8 mouse cellular contexts compared by ENCODE assay signal in genomic region chr8:46617690-46618620, GRCm38 (mm10). TPM values are rescaled to one million over a fixed set of nuclear protein-coding genes. Genes with fewer than 3 reads are reported as not detected.
A peak's percentile ranks its signal among the peaks of the same experiment; 100 is the strongest.
DNase-seq lines count a peak whose midpoint lies in the region; ATAC-seq lines count a peak whose summit lies in the region.

No protein-coding gene starts in this region.

- H3K9ac ChIP-seq in heart, embryonic 14.5 days (ENCODE audit: low read length): peak overlapping the region; percentile 93
- H3K9ac ChIP-seq in forebrain, embryonic 14.5 days (ENCODE audit: low read length): peak overlapping the region; percentile 98
- peak overlapping the region; percentile 90 for H3K9ac ChIP-seq in limb, embryonic 13.5 days
- peak overlapping the region; percentile 94 for H3K9ac ChIP-seq in midbrain, embryonic 14.5 days (replicated peaks; ENCODE audit: low read length)

- peak overlapping the region; percentile 88 to 96 for H3K4me3 ChIP-seq in heart, embryonic 14.5 days (ENCODE audit: control insufficient read depth in 1 of 2, insufficient read depth in 1 of 2, low read depth in 1 of 2, low read length in 2 of 2)
- peak overlapping the region; percentile 79 for H3K4me3 ChIP-seq in forebrain, embryonic 14.5 days (ENCODE audit: low read depth, low read length)
- H3K4me3 ChIP-seq in limb, embryonic 13.5 days: peak overlapping the region; percentile 82
- H3K4me3 ChIP-seq in midbrain, embryonic 14.5 days (replicated peaks; ENCODE audit: low read depth, low read length): peak overlapping the region; percentile 84

- WGBS in heart, embryonic 14.5 days: under 1% methylated on average over 38 of the region's 38 CpGs
- WGBS in forebrain, embryonic 14.5 days: under 1% methylated on average over 38 of the region's 38 CpGs
- under 1% methylated on average over 38 of the region's 38 CpGs for WGBS in limb, embryonic 13.5 days
- under 1% methylated on average over 38 of the region's 38 CpGs for WGBS in midbrain, embryonic 14.5 days

- no peaks in the 10 kb centered on the region for H3K9me3 ChIP-seq in heart, embryonic 14.5 days (ENCODE audit: control insufficient read depth, low read length)
- no peaks in the 10 kb centered on the region for H3K9me3 ChIP-seq in forebrain, embryonic 14.5 days (replicated peaks; ENCODE audit: control insufficient read depth, low read length)
- H3K9me3 ChIP-seq in limb, embryonic 13.5 days: no peaks in the 10 kb centered on the region
- H3K9me3 ChIP-seq in midbrain, embryonic 14.5 days (ENCODE audit: control insufficient read depth, low read length): no peaks in the 10 kb centered on the region

- peak overlapping the region; percentile 88 for H3K4me2 ChIP-seq in heart, embryonic 14.5 days (ENCODE audit: low read length)
- H3K4me2 ChIP-seq in forebrain, embryonic 14.5 days (ENCODE audit: low read length): peak overlapping the region; percentile 96
- H3K4me2 ChIP-seq in limb, embryonic 13.5 days (replicated peaks): peak overlapping the region; percentile 94
- H3K4me2 ChIP-seq in midbrain, embryonic 14.5 days (ENCODE audit: low read length): peak overlapping the region; percentile 78

- peaks cover 4 to 9% of the 10 kb centered on the region in 2 experiments; a peak in 3 of 4 replicates for H3K4me1 ChIP-seq in heart, embryonic 14.5 days (ENCODE audit: control insufficient read depth in 2 of 2, insufficient read depth in 2 of 2, low read length in 2 of 2)
- H3K4me1 ChIP-seq in forebrain, embryonic 14.5 days (ENCODE audit: control insufficient read depth, insufficient read depth, low read length): peaks cover 12% of the 10 kb centered on the region
- peaks cover 37% of the 10 kb centered on the region for H3K4me1 ChIP-seq in limb, embryonic 13.5 days
- peaks cover 27% of the 10 kb centered on the region for H3K4me1 ChIP-seq in midbrain, embryonic 14.5 days (ENCODE audit: control insufficient read depth, insufficient read depth, low read length)

- H3K36me3 ChIP-seq in heart, embryonic 14.5 days (ENCODE audit: control insufficient read depth, insufficient read depth, low read length): no peaks in the 10 kb centered on the region
- no peaks in the 10 kb centered on the region for H3K36me3 ChIP-seq in forebrain, embryonic 14.5 days (ENCODE audit: control insufficient read depth, insufficient read depth, low read length)
- H3K36me3 ChIP-seq in limb, embryonic 13.5 days: no peaks in the 10 kb centered on the region
- H3K36me3 ChIP-seq in midbrain, embryonic 14.5 days (ENCODE audit: control insufficient read depth, insufficient read depth, low read length): no peaks in the 10 kb centered on the region

- peak overlapping the region; percentile 87 to 91 for H3K27ac ChIP-seq in heart, embryonic 14.5 days (replicated peaks in 1 of 2; ENCODE audit: control insufficient read depth in 1 of 2, insufficient read depth in 1 of 2, low read depth in 2 of 2, low read length in 2 of 2)
- H3K27ac ChIP-seq in forebrain, embryonic 14.5 days (ENCODE audit: low read depth, low read length): peak overlapping the region; percentile 96
- H3K27ac ChIP-seq in limb, embryonic 13.5 days: peak overlapping the region; percentile 94
- peak overlapping the region; percentile 94 for H3K27ac ChIP-seq in midbrain, embryonic 14.5 days (replicated peaks; ENCODE audit: low read depth, low read length)

- peak; percentile 58 for ATAC-seq in heart, embryonic 14.5 days (ENCODE audit: insufficient number of reproducible peaks, insufficient read depth, low FRiP score, low read depth)
- ATAC-seq in forebrain, embryonic 14.5 days: peak; percentile 59; the same call in 1 of the 2 replicates
- no peak for ATAC-seq in limb, embryonic 13.5 days (ENCODE audit: low FRiP score, low read depth)
- peak; percentile 55; the same call in 1 of the 2 replicates for ATAC-seq in midbrain, embryonic 14.5 days (ENCODE audit: low FRiP score, low TSS enrichment)

- no peak for DNase-seq in heart, postnatal 10 days
- peak; percentile 10 for DNase-seq in R1 (ENCODE audit: low read depth, low spot score)
- peak; percentile 41 for DNase-seq in forebrain, embryonic 14.5 days (ENCODE audit: low spot score)
- no peak for DNase-seq in midbrain, embryonic 14.5 days
- DNase-seq in thymus, postnatal 36 days: peak; percentile 22 to 72
- no peak for DNase-seq in layer of hippocampus, postnatal 36 days

- intact Hi-C loops in heart, postnatal 10 days (cut with DNase I): loop anchor here (5.0 kb wide), 1 partner anchor 124 kb away; no protein-coding TSS in a partner anchor

- H3K27me3 ChIP-seq in heart, embryonic 14.5 days (ENCODE audit: control insufficient read depth, insufficient read depth, low read length): no peaks in the 10 kb centered on the region
- no peaks in the 10 kb centered on the region for H3K27me3 ChIP-seq in forebrain, embryonic 14.5 days (replicated peaks; ENCODE audit: control insufficient read depth, insufficient read depth, low read length)
- no peaks in the 10 kb centered on the region for H3K27me3 ChIP-seq in limb, embryonic 13.5 days
- no peaks in the 10 kb centered on the region for H3K27me3 ChIP-seq in midbrain, embryonic 14.5 days (ENCODE audit: control insufficient read depth, insufficient read depth, low read length)

RNA-seq across cellular contexts. Expression of gene Casp3, which starts 0.9 kb away (rescaled TPM):
- 44.3 and 47.5 TPM in 2 replicates for polyA plus RNA-seq in heart, embryonic 14.5 days (2014; fragmentation: Nextera tagmentation; extraction: Ambion mirVana)
- 10 to 100 TPM; 15.8 to 18.7 TPM for total RNA-seq in heart, postnatal 10 days (2021)
- polyA plus RNA-seq in forebrain, embryonic 14.5 days (2014; fragmentation: Nextera tagmentation; extraction: Ambion mirVana): 227 and 252 TPM in 2 replicates
- polyA plus RNA-seq in limb, embryonic 13.5 days (2015; fragmentation: Nextera tagmentation; extraction: Ambion mirVana): 107 and 109 TPM in 2 replicates
- polyA plus RNA-seq in midbrain, embryonic 14.5 days (2014; fragmentation: Nextera tagmentation; extraction: Ambion mirVana): 159 and 200 TPM in 2 replicates
- 10 to 100 TPM in 1 of 2 experiments, 1 to 10 TPM in 1; 9.8 to 12.7 TPM for total RNA-seq in layer of hippocampus, postnatal 36 days (2021)

RNA-seq across cellular contexts. Expression of gene Primpol, which starts 0.9 kb away (rescaled TPM):
- polyA plus RNA-seq in heart, embryonic 14.5 days (2014; fragmentation: Nextera tagmentation; extraction: Ambion mirVana): 9.8 and 10.7 TPM in 2 replicates
- 1 to 10 TPM; 3.7 to 6.5 TPM for total RNA-seq in heart, postnatal 10 days (2021)
- 6.7 and 9.4 TPM in 2 replicates for polyA plus RNA-seq in forebrain, embryonic 14.5 days (2014; fragmentation: Nextera tagmentation; extraction: Ambion mirVana)
- 14.6 and 16.0 TPM in 2 replicates for polyA plus RNA-seq in limb, embryonic 13.5 days (2015; fragmentation: Nextera tagmentation; extraction: Ambion mirVana)
- polyA plus RNA-seq in midbrain, embryonic 14.5 days (2014; fragmentation: Nextera tagmentation; extraction: Ambion mirVana): 6.9 and 11.8 TPM in 2 replicates
- total RNA-seq in layer of hippocampus, postnatal 36 days (2021): 1 to 10 TPM; 4.2 to 4.8 TPM

Comparison
In these comparisons a context has a peak if more than half of its experiments do, and no peak if none do; other contexts are left out.
1. DNase-seq: peak in R1 (single experiment), forebrain, embryonic 14.5 days (single experiment) and thymus, postnatal 36 days (2 of 2); none in heart, postnatal 10 days (0 of 2), midbrain, embryonic 14.5 days (single experiment) and layer of hippocampus, postnatal 36 days (0 of 2).
2. Peak in every context shown above with its lines, with median percentiles within 50 percentile points of each other: H3K27ac ChIP-seq, H3K4me2 ChIP-seq, H3K4me3 ChIP-seq and H3K9ac ChIP-seq.